Mouse (Mus musculus) mesoderm, embryonic 11.5 days (tissue): ENCODE results near the gene Nbea.

ENCODE experiments used
- DNase-seq: peaks from one replicate; pipeline ENCODE4 v3.0.0-alpha.2; 2012; ENCODE audit warnings: low read depth, low spot score

The Nbea gene

DNA sequence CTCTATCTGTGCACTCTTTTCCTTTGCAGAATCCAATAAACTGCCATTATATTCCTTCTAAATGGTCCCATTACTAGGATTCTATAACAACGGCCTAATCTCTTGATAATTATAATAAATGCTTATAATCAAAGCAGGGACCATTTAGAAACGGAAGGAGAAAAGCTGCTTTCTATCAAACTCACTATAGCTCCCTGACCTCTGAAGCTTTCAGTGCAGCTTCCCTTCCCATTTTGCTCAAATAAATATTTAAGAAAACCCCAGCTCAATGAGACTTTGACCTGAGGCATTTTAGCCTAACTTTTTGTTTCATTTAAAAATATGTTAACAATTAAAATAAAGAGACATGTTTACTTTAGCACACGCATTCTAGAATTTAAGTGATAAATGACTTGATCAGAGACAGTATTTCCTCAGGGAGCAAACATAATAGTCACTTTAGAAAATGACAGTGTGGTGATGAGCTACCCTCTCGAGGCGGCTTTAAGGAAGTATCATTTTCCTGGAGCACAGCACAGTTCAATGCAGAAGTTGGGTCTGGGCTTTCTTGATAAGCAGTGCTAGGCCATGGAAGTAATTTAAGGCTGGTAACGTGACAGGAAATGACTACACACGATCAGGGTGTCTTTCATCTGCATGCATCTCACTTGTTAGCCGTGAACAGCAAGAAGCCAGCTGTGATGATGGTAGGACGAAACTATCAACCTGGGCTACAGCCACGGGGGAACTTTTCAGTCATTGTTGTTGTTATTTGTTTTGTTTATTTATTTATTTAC is 354.8 kb downstream of the Nbea start:
- DNase-seq = peak; percentile 19

- peak; percentile 23 for DNase-seq
These were observed 358.6 kb downstream of the Nbea start for GRCm38 (mm10) chr3:55824864-55825263.

GRCm38 (mm10) chr3:55819598-55819997 is 363.9 kb downstream of the Nbea start:
- DNase-seq = no peak

- DNase-seq = no peak
These were observed 365.4 kb downstream of the Nbea start for GRCm38 (mm10) chr3:55818082-55818481.

DNA sequence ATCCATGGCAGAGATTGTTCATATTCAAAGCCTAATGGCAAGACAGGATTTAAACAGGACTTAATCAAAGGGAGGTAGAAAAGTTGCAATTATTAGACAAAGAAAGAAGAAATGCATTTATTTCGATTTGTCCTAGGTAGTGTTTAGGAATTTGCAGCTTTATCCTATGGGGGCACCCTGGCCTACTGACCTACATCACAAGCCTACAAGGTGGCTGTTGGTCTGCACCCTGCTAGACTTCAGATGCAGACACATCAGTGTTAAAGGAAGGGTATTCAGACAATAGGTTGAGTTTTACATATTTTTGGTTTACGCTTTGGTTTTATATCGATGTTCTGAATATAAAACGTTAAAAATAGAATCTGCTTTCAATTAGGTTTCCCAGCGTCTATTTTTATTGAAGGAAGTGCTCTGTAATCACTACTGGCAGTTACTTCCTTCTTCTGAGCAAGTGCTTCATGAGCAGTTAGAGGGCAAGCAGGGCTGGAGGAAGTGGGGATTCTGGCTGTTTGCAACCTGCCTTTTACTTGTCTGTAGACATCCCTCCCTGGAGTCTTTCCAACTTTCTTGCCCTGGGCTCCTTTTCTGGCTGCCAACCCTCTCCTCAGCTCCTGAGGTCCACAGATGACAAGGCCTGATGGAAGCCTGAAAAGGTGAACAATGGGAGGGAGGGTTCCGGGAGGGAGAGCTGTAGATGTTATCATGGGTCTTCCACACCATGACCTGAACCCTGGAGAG is 366.7 kb downstream of the Nbea start:
- no peak for DNase-seq

DNA sequence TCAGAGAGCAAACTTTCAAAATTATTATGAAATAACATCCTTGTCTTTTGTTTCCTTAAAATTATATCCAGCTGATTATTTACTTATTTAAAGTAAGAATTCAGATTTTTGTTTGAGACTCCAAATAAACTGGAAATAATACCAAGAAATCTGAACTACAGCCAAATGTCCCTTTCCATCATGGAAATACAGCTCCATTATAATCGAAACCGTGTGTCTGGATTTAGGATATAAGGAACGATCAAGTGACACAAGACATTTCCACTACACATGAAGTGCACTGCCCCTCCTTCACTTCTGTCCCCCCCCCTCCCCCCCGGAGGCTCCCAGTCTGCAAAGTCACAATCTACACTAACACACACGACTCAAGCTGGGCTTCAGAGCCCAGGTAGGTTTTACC is 367.4 kb downstream of the Nbea start:
- no peak for DNase-seq

DNA sequence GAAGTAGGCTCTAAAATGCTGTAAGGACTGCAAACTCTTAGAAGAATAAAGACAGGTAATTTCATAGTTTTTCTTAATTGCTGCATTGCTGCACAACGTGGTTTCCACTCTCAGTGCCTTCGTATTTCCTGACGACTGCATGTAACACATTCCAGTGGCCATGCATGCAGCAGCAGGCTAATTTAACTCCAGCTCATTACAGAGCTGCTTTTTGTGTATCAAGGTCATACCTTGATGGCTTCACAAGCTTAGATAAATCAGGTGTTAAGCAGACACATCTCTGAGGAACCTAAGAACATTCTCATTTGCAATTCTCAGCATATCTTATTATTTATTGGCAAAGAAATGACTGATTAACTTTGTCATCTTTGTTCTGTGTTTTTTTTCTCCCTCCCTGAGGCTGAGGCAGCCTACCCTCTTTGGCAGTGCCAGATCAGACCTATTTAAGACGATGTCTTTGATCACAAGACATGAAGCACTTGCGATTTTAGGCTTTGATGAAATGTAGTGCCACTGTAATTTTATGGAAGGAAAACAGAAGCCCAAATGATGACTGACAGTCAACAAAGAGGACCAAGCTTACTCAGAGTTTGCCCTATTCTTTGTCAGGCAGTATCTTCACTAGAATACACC is 368.4 kb downstream of the Nbea start:
- no peak for DNase-seq

GRCm38 (mm10) chr3:55794768-55795167 is 388.7 kb downstream of the Nbea start:
- no peak for DNase-seq

- DNase-seq = no peak
These were observed 389.5 kb downstream of the Nbea start for GRCm38 (mm10) chr3:55793842-55794575.

DNA sequence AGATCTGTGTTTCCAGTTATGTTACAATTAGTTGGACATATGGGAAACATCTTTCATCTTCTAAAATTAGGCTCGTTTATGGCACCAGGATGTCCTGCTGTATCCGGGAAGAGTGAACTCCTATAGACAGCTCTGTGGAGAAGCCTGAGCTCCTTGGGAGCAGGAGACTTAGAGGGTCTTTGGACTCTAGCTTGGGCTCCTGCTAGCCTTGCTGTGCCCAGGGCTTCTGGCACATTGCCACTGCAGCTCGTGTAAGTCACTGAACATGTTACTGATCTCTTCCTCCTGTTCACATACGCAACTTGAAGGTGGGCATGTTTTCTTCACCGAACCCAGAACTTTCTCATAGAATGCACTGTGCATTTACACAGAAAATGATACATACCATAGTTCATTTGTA is 391.2 kb downstream of the Nbea start:
- no peak for DNase-seq

DNA sequence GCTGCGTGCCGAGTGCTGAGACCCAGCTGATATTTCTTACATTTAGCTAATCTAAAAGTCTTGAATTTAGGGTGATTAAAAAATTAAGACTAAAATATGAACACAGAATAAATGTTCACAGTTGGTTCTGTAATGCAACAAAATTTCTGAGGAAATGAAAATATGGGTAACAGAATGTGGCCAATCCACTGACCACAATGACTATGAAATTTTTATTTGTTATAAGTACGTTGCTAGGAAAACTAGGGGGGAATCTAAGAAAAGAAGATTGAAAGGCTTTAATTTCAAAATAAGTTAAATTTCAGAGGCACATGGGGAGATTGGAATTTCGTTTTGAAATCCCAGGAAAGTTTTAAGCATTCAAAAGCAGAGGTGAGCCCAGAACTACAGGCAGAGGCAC is 392.9 kb downstream of the Nbea start:
- DNase-seq = no peak

GRCm38 (mm10) chr3:55789856-55790255 is 393.6 kb downstream of the Nbea start:
- DNase-seq = no peak

DNA sequence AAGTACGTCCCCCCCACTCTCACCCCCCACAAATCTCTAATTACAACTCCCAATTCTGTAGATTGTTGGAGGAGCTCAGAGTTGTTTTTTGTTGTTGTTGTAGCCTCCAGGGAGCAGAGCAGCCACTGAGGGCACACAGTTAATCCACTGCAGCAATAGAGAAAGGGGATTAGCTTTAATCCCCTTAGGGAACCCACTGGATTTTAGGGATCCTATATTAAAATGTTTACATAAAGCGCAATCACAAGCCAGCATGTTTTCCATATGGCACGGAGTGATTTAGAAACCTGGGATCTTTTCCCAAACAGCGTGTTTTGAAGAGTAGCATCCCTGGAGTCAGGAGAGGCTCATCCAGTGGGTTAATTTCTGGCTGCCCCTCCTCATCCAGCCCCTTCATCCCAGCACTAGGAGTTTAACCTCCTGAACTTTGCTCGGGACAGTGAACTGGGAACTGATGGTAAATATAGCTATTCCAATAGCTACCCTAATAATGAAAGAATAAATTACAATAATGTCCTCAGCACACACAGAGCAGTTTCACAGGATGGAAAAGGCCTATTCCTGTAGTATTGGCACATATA is 394.8 kb downstream of the Nbea start:
- DNase-seq = no peak

- no peak for DNase-seq
These were observed 395.3 kb downstream of the Nbea start for GRCm38 (mm10) chr3:55788214-55788586.

- DNase-seq = peak; percentile 60
These were observed 395.9 kb downstream of the Nbea start for GRCm38 (mm10) chr3:55787487-55788213.

DNA sequence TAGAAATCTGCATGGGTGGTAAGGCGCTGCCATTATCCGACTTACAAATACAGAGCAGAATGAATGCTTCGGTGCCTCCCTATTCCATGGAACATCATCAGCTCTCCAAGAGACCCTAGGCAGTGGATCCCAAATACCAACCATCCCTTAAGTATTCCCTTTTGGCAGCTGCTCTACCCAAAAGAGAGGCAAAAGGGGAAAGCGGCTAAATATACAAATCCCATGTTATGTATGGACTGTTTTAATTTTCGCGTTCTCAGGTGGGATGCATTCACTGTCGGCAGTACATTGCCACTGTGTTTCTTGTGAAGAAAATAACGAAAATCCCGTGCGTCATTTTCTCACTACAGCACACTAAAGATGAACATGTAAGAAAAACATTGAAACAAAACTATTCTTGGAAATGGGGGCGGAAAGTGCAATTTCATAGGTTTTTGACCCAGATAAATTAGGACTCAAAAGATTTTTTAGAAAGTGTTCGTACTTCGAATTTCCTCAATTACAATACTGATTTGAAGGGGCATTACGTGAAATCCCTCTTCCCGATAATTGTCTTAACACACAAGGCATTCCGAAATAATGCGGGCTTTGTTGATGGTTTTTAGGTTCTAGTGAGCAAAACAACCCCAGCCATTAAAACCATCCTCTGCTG is 396.5 kb downstream of the Nbea start:
- DNase-seq = peak; percentile 24

DNA sequence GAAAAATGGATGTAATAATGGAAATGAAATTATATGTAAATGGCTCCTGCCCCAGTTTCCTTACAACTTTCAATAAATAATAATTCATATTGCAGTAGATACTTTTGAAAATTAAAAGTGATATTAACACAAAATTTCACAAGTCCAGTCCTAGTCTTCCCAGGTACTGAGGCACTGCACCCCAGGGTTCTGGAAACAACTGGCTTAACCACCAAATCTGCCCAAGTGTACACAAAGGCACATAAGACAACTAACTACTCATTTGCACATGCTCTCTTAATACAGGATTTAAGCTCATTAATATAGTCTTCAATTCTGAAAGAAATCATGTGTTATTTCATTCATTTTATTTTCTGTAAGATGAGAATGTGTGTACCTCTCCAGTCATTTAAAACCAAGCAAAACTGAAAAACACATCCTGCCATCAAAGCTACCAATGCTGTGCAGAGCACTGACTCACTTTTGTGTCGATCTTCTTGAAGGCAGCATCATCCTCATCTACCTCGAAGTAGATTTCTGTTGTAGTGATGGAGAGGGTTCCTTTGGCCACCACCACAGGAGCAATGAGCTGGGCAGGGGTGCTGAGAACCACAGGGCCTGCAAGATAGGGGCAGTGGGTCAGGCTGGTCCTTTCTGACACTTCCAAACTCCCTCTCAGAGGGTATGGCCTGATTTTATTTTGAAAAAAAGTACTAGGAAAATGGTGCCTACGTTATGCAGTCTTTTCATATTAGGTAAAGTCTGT is 397.3 kb downstream of the Nbea start:
- DNase-seq = no peak

- no peak for DNase-seq
These were observed 398.1 kb downstream of the Nbea start for GRCm38 (mm10) chr3:55785266-55785980.

DNA sequence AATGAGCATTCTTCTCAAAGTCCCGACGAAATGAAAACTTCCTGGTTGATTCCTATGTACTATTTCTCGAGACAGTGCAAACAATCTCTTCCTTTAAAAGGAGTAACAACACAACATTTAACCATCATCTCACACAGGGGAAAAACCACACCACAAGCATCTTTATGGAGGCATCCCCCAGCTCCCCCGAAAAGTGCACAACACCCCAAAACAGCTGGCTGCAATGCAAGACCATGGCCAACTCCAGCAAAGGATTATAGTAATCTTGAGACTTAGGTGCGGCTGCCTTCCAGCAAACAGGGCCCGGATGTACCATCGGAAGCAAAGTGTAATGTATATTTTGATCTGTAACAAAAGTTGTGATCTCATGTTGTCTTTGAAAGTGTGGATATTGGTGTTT is 399.4 kb downstream of the Nbea start:
- DNase-seq = no peak
